Mouse (Mus musculus) left cerebral cortex, postnatal 25 days (tissue): ENCODE data around the gene Grb10. TPM values are rescaled to one million over a fixed set of nuclear protein-coding genes. Genes with fewer than 3 reads are reported as not detected.

Experiments used
- DNase-seq, 2 experiments: peaks; one replicate each; pipeline ENCODE4 v3.0.0; 2022; ENCODE audit warnings: low spot score in 2 of 2, mixed read lengths in 1 of 2
- intact Hi-C: fragments of 180-260 bp; cut with DNase I; formaldehyde crosslinking; loops from one replicate; pipeline ENCODE4 v1.15.1; 2025
- total RNA-seq, 2 experiments: library from RNA; stranded (reverse); gene quantifications; 2 replicates each; pipeline ENCODE4 v1.2.3; 2021

Gene Grb10
- 10 to 100 TPM; 29.5 to 43.0 TPM for total RNA-seq

GRCm38 (mm10) chr11:12038470-12038985 is at the start of gene Grb10:
TSS of gene Grb10 (minus strand) at chr11:12038683.
- intact Hi-C loops: no loop called here
- no peak for DNase-seq

DNA sequence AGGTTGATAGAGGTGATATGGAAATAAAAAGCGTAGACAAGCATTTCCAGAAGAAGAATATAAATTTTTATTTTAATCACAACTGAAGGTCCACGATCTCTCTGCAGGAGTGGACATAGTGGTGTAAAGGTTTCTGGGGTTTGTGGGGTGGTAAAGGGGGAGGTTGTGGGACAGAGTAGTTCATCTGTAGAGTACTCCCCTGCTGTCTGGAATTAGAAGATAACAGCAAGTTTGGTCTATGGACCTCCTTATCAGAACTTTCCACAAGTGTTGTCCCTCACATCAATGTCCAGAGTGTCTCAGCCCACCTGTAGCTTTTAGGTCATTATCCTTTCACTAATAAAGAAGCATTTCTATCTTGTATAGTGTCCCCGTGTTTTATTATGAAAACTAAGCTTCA is 43.2 kb upstream of the Grb10 start:
- intact Hi-C loops: no loop called here

DNA sequence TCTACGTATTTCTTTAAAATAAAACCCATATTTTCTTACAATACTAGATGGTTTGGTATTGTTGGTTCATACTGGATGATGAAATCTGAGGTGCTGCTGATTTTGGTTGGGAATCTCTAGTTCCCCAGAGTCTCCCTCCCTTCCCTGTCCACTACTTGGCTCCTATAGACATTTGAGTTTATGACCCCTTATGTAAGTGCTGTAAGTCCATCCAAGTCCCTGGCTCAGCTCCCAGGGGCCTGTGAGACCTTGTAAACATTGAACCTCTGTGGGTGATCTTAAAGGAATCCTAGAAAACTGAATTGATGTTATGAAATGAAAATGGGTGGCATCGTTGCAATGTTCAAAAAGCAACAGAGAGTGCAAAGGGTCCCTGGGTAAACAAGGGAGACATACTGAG is 40.7 kb upstream of the Grb10 start:
- intact Hi-C loops: no loop called here

More for the DNA sequence above, 43.2 kb upstream of the Grb10 start:
- no peak for DNase-seq

GRCm38 (mm10) chr11:12075449-12075848 is 37.0 kb upstream of the Grb10 start:
- intact Hi-C loops: no loop called here
- no peak for DNase-seq

More for the DNA sequence above, 40.7 kb upstream of the Grb10 start:
- no peak for DNase-seq

- DNase-seq: no peak
- intact Hi-C loops: no loop called here
Measured at GRCm38 (mm10) chr11:12073394-12074226, 35.1 kb upstream of the Grb10 start.

DNA sequence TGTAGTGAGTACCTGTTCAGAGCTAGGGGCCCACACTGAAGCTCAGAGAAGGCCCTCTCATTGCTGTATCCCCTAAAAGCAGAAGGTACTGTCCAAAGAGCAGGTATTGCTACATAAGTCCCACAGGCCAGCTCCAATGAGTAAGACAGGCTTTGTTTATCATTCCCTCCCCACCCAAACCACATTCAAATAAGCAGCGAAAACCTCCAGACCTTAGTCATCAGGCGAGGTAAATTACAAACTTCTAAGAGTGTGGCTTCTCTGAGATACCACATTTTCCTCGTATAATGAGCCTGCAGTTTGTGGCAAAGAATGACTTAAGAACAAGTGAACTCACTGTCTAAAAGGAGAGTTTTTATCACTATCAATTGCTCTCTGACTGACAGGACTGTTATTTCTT is 33.8 kb upstream of the Grb10 start:
- DNase-seq: no peak
- intact Hi-C loops: no loop called here

DNA sequence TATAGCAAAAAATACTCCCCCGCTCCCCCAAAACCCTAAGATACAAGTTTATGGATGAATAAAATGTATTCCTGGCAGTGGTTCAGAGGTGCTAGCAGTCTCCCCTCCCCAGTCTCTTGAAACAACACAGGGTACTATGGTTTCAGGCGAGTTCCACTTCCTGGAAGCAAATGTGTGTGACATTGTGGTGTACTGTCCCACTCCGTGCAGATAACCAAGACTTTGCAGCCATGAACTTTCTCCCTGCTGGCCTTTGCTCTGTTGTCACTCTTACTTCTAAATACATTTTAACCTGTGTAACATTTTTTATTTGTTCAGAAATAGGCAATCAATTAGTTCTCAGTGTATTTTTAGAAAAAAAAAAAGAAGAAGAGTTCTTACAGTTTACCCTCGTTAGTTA is 20.5 kb upstream of the Grb10 start:
- no peak for DNase-seq
- intact Hi-C loops: loop anchor here (10.0 kb wide), 1 partner anchor 136 kb away; no protein-coding TSS in a partner anchor

DNA sequence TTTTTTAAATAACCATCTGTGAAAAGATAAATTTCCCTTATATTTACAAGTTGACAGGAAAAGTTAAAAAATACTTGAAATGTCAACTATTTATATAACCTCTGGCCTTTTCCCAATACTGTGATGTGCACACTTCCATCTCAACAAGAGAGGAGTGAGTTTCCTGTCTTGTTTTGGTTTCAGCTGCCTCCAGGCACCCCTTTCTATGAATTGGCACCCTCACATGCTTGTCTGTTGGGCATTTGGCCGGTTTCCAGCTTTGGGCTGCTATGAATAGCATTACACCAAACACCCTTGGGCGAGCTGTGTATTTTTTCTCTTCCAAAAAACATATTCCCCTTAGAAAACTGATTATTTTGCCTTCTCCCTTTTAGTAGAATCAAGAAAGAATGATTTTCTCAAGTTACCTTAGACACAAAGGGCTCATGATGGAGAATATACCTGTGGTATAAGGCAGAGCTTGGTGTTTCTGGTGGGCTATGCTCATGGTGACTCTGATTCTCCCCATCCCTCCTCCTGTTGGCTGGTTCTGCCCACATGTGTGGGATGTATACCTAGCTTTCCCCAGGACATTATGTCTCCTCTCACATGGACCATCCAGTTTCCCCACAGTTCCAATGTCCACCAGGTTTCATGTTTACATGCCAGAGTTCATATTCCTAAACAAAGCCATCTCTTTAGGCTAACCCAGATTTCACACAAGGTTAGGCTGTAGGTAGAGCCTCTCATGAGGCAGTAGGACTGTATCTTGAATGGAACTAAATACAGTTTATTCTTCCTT is 10.3 kb upstream of the Grb10 start:
- DNase-seq: peak in 1 of 2 experiments; percentile 21
- intact Hi-C loops: no loop called here

GRCm38 (mm10) chr11:12048135-12048534 is 9.7 kb upstream of the Grb10 start:
- intact Hi-C loops: no loop called here
- DNase-seq: no peak

GRCm38 (mm10) chr11:12044245-12044644 is 5.8 kb upstream of the Grb10 start:
- intact Hi-C loops: no loop called here
- no peak for DNase-seq

DNA sequence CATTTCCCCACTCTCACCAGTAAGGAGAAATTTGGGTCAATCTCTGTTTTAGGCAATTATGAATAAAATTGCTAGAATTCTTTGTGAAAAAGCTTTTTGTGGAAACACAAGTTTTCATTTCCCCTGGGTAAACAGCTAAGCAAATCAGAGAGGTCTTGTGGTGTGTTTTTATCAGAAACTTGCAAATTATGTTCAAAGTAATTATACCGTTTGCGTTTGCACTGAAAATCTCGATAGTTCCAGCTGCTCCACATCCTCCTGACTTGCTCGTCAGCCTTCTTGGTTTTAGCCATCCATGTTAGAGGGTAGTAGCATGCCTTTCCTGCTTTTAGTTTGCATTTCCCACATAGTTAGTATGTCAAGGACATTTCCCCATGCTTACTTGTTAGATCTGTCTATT is 3.3 kb upstream of the Grb10 start:
- intact Hi-C loops: no loop called here
- DNase-seq: no peak

- intact Hi-C loops: no loop called here
- no peak for DNase-seq
Measured at GRCm38 (mm10) chr11:12041379-12041778, 2.9 kb upstream of the Grb10 start.

GRCm38 (mm10) chr11:12040391-12040790 is 1.9 kb upstream of the Grb10 start:
- DNase-seq: no peak
- intact Hi-C loops: no loop called here

- intact Hi-C loops: no loop called here
- DNase-seq: no peak
Measured at GRCm38 (mm10) chr11:12039748-12040147, 1.3 kb upstream of the Grb10 start.

DNA sequence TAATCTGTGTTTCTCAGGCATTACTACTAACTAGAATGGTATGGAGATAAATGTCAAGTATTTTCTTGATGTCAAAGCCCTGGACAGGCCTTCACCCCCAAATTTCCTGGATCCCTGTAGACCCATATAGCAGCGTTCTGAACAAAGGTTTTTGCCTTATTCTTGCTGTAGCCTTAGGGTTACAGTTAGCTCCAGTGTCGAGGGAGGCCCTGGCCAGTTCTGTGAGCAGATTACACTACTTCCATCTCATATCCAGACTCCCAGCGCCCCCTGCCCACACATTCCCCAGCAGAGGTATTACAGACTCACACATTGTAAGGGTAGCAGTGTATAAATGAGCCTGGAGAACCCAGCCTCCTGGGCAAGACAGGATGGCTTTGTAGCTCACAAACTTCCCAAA is 615 bp upstream of the Grb10 start:
- intact Hi-C loops: no loop called here
- no peak for DNase-seq

GRCm38 (mm10) chr11:12037689-12038469 is 604 bp downstream of the Grb10 start:
- DNase-seq: no peak
- intact Hi-C loops: no loop called here

GRCm38 (mm10) chr11:12037075-12037686 is 1.3 kb downstream of the Grb10 start:
- intact Hi-C loops: no loop called here
- no peak for DNase-seq

- intact Hi-C loops: no loop called here
- DNase-seq: no peak
Measured at GRCm38 (mm10) chr11:12035916-12036910, 2.3 kb downstream of the Grb10 start.
